Mouse (Mus musculus) testis, postnatal 14 days (tissue): ENCODE measurements around the gene Rassf5.
A peak's percentile ranks its signal among the peaks of the same experiment; 100 is the strongest.

Source experiments
- DNase-seq: peaks from one replicate; pipeline ENCODE4 v3.0.0; 2021; ENCODE audit warnings: low spot score

Rassf5 gene

GRCm38 (mm10) chr1:131245089-131245856, at the start of gene Rassf5:
Rassf5 (minus strand) TSS chr1:131245258.
- DNase-seq = peak; percentile 51

GRCm38 (mm10) chr1:131293922-131294250, 48.8 kb upstream of the Rassf5 start:
- DNase-seq = no peak

- no peak for DNase-seq
Measured at GRCm38 (mm10) chr1:131293221-131293921, 48.3 kb upstream of the Rassf5 start.

- no peak for DNase-seq
Measured at GRCm38 (mm10) chr1:131290648-131291047, 45.6 kb upstream of the Rassf5 start.

GRCm38 (mm10) chr1:131288938-131289337, 43.9 kb upstream of the Rassf5 start:
- DNase-seq = no peak

GRCm38 (mm10) chr1:131287267-131287666, 42.2 kb upstream of the Rassf5 start:
- no peak for DNase-seq

- DNase-seq = no peak
Measured at GRCm38 (mm10) chr1:131286803-131287202, 41.7 kb upstream of the Rassf5 start.

GRCm38 (mm10) chr1:131284616-131285015, 39.6 kb upstream of the Rassf5 start:
- no peak for DNase-seq

GRCm38 (mm10) chr1:131284167-131284566, 39.1 kb upstream of the Rassf5 start:
- no peak for DNase-seq

GRCm38 (mm10) chr1:131281731-131282130, 36.7 kb upstream of the Rassf5 start:
- DNase-seq = no peak

GRCm38 (mm10) chr1:131280280-131280679, 35.2 kb upstream of the Rassf5 start:
- no peak for DNase-seq

GRCm38 (mm10) chr1:131279456-131279776, 34.4 kb upstream of the Rassf5 start, which contains the start of gene Ikbke:
Ikbke (minus strand) TSS chr1:131279606.
- DNase-seq = no peak

GRCm38 (mm10) chr1:131278606-131279455, 33.8 kb upstream of the Rassf5 start:
- DNase-seq = no peak

- no peak for DNase-seq
Measured at GRCm38 (mm10) chr1:131276831-131277230, 31.8 kb upstream of the Rassf5 start.

- no peak for DNase-seq
Measured at GRCm38 (mm10) chr1:131275577-131275976, 30.5 kb upstream of the Rassf5 start.

- DNase-seq = no peak
Measured at GRCm38 (mm10) chr1:131274725-131275539, 29.9 kb upstream of the Rassf5 start.

GRCm38 (mm10) chr1:131269797-131270578, 24.9 kb upstream of the Rassf5 start:
- DNase-seq = peak; percentile 66

- DNase-seq = no peak
Measured at GRCm38 (mm10) chr1:131268776-131269175, 23.7 kb upstream of the Rassf5 start.

GRCm38 (mm10) chr1:131263905-131264304, 18.8 kb upstream of the Rassf5 start:
- DNase-seq = no peak

- peak; percentile 72 for DNase-seq
Measured at GRCm38 (mm10) chr1:131260309-131260656, 15.2 kb upstream of the Rassf5 start.
